Mouse (Mus musculus) heart, adult 2 months (tissue): ENCODE measurements at regions not wholly inside any gene's neighbourhood (a gene's known extent, or its start where the extent isn't known, plus 50 kb on each side); places are given as distances from the start of the nearest gene placed in this dataset.

Experiments
- EP300 ChIP-seq: fragments of 200-500 bp; IDR thresholded peaks from 2 replicates; pipeline ENCODE4 v1.6.1; 2011; ENCODE audit warnings: low read depth, low read length, control low read depth; ENCODE audit not compliant: insufficient read depth
- POLR2A ChIP-seq: fragments of 200-500 bp; IDR thresholded peaks from 2 replicates; pipeline ENCODE4 v1.6.1; 2011; ENCODE audit warnings: mild to moderate bottlenecking, low read depth, low read length, control low read depth; ENCODE audit not compliant: insufficient read depth

- TF ChIP-seq POLR2A (no peak), EP300 (no peak)
Measured at GRCm38 (mm10) chr13:94619511-94619910, 169.2 kb upstream of the Tbca start.
